Mouse (Mus musculus) hindbrain, embryonic 10.5 days (tissue): Measurements from ENCODE around the gene Hist2h2be. TPM values are rescaled to one million over a fixed set of nuclear protein-coding genes. Genes with fewer than 3 reads are reported as not detected.
A peak's percentile ranks its signal among the peaks of the same experiment; 100 is the strongest.
"Not testable (repeated sequence)": the region's sequence is repeated elsewhere in the genome, so short reads cannot be mapped to it uniquely, and the experiment has no call there.

Experiments used
- DNase-seq: peaks from one replicate; pipeline ENCODE4 v3.0.0-alpha.2; 2017; ENCODE audit warnings: low spot score
- H3K27ac ChIP-seq: fragments of 300-500 bp; sonication (generic); 2 replicates; pipeline ENCODE4 v1.5.1; 2016; ENCODE audit warnings: mild to moderate bottlenecking, moderate library complexity
- H3K27me3 ChIP-seq: fragments of 300-500 bp; sonication (generic); 2 replicates; pipeline ENCODE4 v1.6.1; 2016; ENCODE audit warnings: mild to moderate bottlenecking; ENCODE audit not compliant: poor library complexity, insufficient read depth, severe bottlenecking
- H3K36me3 ChIP-seq: fragments of 300-500 bp; sonication (generic); 2 replicates; pipeline ENCODE4 v1.6.1; 2016; ENCODE audit warnings: mild to moderate bottlenecking, moderate library complexity
- H3K4me1 ChIP-seq: fragments of 300-500 bp; sonication (generic); replicated peaks from 2 replicates; pipeline ENCODE4 v1.6.1; 2016; ENCODE audit warnings: mild to moderate bottlenecking
- H3K4me3 ChIP-seq: fragments of 300-500 bp; sonication (generic); 2 replicates; pipeline ENCODE4 v1.5.1; 2016; ENCODE audit warnings: mild to moderate bottlenecking, moderate library complexity
- H3K9me3 ChIP-seq: fragments of 300-500 bp; sonication (generic); 2 replicates; pipeline ENCODE4 v1.6.1; 2016; ENCODE audit warnings: mild to moderate bottlenecking, moderate library complexity
- WGBS: fragments of 180-500 bp; shearing (Covaris S2); methylation state at CpG from one replicate; pipeline ENCODE4 v1.1.7; 2016; 5-methylcytosine and 5-hydroxymethylcytosine counted together
- polyA plus RNA-seq: library from polyadenylated mRNA; unstranded; fragments of >200 nt; fragmentation: Nextera tagmentation; extraction: Ambion mirVana; gene quantifications from 2 replicates; pipeline ENCODE4 v1.2.1, GENCODE M21; 2016

The Hist2h2be gene
- polyA plus RNA-seq, 1 experiment from 2014 or later: 6.0 TPM

DNA sequence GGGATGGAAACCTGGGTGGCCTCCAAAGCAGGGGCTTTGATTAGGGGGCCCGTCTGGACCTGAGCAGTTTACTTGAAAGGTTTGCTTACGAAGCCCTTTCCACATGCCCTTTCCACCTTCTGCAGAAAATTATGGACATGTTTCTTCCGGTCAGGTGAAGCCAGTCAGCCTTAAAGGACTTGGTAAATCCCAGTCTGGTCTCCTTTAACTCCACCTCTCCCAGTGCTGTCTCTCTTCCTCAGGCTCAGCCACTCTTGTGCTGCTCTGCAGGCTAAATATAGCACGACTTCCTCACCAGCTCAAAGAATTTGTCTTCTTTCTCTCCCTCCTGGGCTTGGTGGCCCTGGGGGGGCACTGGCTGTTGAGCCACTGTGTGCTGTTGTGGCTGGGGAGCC lies 38.5 kb upstream of the Hist2h2be start:
- 33% methylated on average over 4 of the region's 4 CpGs for WGBS
- Histone ChIP-seq H3K27ac (no peak overlapping the region), H3K27me3 (no peaks in the 10 kb centered on the region), H3K4me3 (peak overlapping the region; percentile 64; the same call in 1 of the 2 replicates), H3K4me1 (peaks cover 25% of the 10 kb centered on the region), H3K36me3 (peaks cover 26% of the 10 kb centered on the region), H3K9me3 (no peaks in the 10 kb centered on the region)
- no peak for DNase-seq

DNA sequence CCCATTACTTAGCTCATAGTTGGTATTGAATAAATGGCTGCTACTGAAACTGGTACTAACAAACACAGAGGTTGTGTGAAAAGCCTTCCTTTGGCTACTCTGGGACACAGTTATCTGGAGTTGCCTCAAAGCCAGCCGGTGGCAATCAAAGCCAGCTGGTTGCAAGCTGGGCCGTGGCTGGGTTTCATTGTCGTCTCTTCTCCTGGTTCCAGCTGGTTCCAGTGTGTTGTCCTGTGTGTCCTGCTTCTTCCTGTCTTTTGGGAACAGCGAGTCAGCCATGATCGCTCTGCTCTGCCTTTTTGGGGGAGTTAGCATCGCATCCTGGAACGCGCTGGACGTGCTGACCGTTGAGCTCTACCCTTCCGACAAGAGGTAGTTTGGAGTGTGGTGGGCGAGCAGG lies 27.9 kb upstream of the Hist2h2be start:
- no peak overlapping the region for H3K27ac ChIP-seq

DNA sequence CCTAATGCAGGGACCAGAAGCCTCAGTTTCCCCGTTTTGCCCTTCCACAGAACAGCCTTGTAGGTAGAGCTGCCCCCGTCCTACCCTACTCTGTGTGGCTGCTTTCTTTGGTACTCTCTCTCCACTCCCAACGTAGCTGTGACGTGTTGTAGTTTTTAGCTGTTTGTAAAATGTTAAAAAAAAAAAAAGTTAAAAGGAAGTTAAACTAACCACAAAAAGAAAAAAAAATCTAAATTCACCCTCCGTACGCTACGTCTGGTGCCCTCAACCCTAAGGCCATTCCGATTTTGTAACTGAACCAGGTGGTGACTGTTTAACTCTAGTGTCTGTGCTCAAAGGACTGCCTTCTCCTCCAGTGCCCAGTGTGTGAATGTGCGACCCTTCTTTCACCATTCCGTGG lies 26.0 kb upstream of the Hist2h2be start:
- peaks cover 23% of the 10 kb centered on the region for H3K4me1 ChIP-seq

More for the DNA sequence above, 27.9 kb upstream of the Hist2h2be start:
- no peaks in the 10 kb centered on the region for H3K27me3 ChIP-seq
- peaks cover 19% of the 10 kb centered on the region for H3K4me1 ChIP-seq
- WGBS: 60% methylated on average over 12 of the region's 12 CpGs
- H3K4me3 ChIP-seq: no peak overlapping the region
- peaks cover 5% of the 10 kb centered on the region for H3K9me3 ChIP-seq
- DNase-seq: no peak
- H3K36me3 ChIP-seq: peaks cover 9% of the 10 kb centered on the region; the same call in 1 of the 2 replicates

DNA sequence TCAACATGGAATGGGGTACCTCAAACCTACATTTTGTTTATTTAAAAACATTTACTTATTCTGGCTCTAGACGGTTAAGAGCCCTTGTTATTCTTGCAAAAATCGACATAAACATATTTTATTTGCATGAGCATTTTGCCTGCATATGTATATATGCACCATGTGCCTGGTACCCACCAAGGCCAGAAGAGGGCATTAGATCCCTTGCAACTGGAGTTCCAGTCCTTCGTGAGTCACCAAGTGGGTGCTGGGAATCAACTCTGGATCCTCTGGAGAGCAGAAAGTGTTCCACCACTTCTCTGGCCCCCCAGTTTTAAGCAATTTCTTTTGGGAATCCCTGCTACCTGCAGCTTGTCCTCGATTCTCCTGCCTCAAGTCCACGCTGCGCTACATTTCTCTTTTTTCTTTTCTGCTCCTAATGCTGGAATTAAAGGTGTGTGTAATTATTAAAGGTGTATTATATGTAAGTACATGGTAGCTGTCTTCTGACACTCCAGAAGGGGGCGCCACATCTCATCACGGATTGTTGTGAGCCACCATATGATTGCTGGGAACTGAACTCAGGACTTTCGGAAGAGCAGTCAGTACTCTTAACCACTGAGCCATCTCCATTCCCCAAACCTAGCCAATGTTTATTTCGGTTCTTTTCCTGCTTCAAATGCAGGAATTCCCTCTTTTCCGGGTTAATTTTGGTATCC lies 25.2 kb upstream of the Hist2h2be start:
- peaks cover 5% of the 10 kb centered on the region for H3K9me3 ChIP-seq
- peak overlapping the region; percentile 72; the same call in 1 of the 2 replicates for H3K4me3 ChIP-seq
- peaks cover 7% of the 10 kb centered on the region; the same call in 1 of the 2 replicates for H3K27me3 ChIP-seq
- DNase-seq: no peak
- WGBS: 90% methylated on average over 11 of the region's 11 CpGs
- no peak overlapping the region for H3K27ac ChIP-seq
- H3K4me1 ChIP-seq: peaks cover 23% of the 10 kb centered on the region
- peaks cover 9% of the 10 kb centered on the region; the same call in 1 of the 2 replicates for H3K36me3 ChIP-seq

More for the DNA sequence above, 26.0 kb upstream of the Hist2h2be start:
- WGBS: 92% methylated on average over 10 of the region's 10 CpGs
- Histone ChIP-seq H3K36me3 (peaks cover 9% of the 10 kb centered on the region; the same call in 1 of the 2 replicates), H3K27ac (no peak overlapping the region), H3K4me3 (no peak overlapping the region), H3K9me3 (peaks cover 5% of the 10 kb centered on the region), H3K27me3 (peaks cover 7% of the 10 kb centered on the region; the same call in 1 of the 2 replicates)
- DNase-seq: no peak

GRCm38 (mm10) chr3:96196437-96197128 lies 24.3 kb upstream of the Hist2h2be start:
- H3K9me3 ChIP-seq: peaks cover 5% of the 10 kb centered on the region
- WGBS: 21% methylated on average over 27 of the region's 27 CpGs
- peaks cover 23% of the 10 kb centered on the region for H3K4me1 ChIP-seq
- H3K27ac ChIP-seq: peak overlapping the region; percentile 98
- no peak for DNase-seq
- H3K27me3 ChIP-seq: peaks cover 7% of the 10 kb centered on the region; the same call in 1 of the 2 replicates
- H3K4me3 ChIP-seq: peak overlapping the region; percentile 72
- peaks cover 9% of the 10 kb centered on the region; the same call in 1 of the 2 replicates for H3K36me3 ChIP-seq

GRCm38 (mm10) chr3:96197129-96197749 lies 23.7 kb upstream of the Hist2h2be start:
- Histone ChIP-seq H3K27ac (peak overlapping the region; percentile 98), H3K9me3 (peaks cover 5% of the 10 kb centered on the region), H3K36me3 (peaks cover 9% of the 10 kb centered on the region; the same call in 1 of the 2 replicates), H3K4me1 (peaks cover 23% of the 10 kb centered on the region), H3K4me3 (peak overlapping the region; percentile 72), H3K27me3 (peaks cover 7% of the 10 kb centered on the region; the same call in 1 of the 2 replicates)
- peak; percentile 88 for DNase-seq
- under 1% methylated on average over 50 of the region's 50 CpGs for WGBS

DNA sequence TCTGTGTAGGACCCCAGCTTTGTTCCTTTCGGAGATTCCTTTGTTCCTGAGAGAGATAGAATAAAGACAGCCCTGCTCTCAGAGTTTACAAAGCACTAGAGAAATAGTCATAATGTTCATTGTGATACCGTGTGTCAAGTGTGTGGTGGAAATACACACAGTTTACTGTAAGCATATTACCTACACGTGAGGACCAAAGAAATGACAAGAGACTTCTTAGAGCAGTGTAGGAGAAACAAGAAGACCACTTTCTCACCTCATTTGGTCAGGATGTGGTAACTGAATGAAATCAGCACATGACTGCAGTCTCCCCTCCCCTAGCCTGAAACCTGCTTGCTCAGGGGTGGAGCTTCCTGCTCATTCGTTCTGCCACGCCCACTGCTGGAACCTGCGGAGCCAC lies 22.7 kb upstream of the Hist2h2be start:
- DNase-seq: no peak
- peaks cover 5% of the 10 kb centered on the region for H3K9me3 ChIP-seq
- peaks cover 7% of the 10 kb centered on the region; the same call in 1 of the 2 replicates for H3K27me3 ChIP-seq
- 6% methylated on average over 6 of the region's 6 CpGs for WGBS
- peaks cover 23% of the 10 kb centered on the region for H3K4me1 ChIP-seq
- H3K36me3 ChIP-seq: peaks cover 9% of the 10 kb centered on the region; the same call in 1 of the 2 replicates
- H3K4me3 ChIP-seq: peak overlapping the region; percentile 72
- peak overlapping the region; percentile 98 for H3K27ac ChIP-seq

DNA sequence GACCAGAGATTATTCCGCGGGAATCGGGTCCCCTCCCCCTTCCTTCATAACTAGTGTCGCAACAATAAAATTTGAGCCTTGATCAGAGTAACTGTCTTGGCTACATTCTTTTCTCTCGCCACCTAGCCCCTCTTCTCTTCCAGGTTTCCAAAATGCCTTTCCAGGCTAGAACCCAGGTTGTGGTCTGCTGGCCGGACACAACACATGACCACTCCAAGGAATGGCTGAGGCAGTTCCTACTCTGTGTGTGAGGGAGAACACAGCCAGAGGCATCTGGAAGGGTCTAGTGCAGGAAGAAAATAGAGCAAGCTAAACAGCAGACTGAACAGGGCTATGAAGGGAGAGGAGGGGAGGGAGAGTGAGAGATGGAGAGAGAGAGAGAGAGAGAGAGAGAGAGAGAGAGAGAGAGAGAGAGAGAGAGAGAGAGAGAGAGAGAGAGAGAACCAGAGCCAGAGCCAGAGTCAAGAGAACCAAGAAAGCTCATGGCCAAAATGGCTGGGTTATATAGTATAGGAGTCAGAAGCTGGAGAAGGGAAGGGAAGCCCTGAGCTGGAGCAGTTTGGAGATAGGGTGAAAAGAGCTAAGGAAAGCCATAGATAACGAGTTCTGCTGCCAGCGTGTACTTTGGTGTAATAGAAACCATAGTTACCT lies 22.2 kb upstream of the Hist2h2be start:
- 31% methylated on average over 8 of the region's 8 CpGs for WGBS
- H3K36me3 ChIP-seq, H3K4me3 ChIP-seq, H3K27me3 ChIP-seq, DNase-seq, H3K9me3 ChIP-seq: not testable (repeated sequence)
- H3K27ac ChIP-seq: 0 out of 2 replicates have a peak overlapping the region, but pooled peaks have one; percentile 35
- H3K4me1 ChIP-seq: peaks cover 20% of the 10 kb centered on the region

- Histone ChIP-seq H3K4me3 (no peak overlapping the region), H3K4me1 (peaks cover 20% of the 10 kb centered on the region), H3K36me3 (peaks cover 9% of the 10 kb centered on the region; the same call in 1 of the 2 replicates), H3K9me3 (peaks cover 5% of the 10 kb centered on the region), H3K27me3 (peaks cover 7% of the 10 kb centered on the region; the same call in 1 of the 2 replicates), H3K27ac (no peak overlapping the region)
- WGBS: 73% methylated on average over 2 of the region's 2 CpGs
- DNase-seq: no peak
These were observed 21.2 kb upstream of the Hist2h2be start for GRCm38 (mm10) chr3:96199731-96200130.

- Histone ChIP-seq H3K4me1 (peaks cover 6% of the 10 kb centered on the region), H3K4me3 (no peak overlapping the region), H3K9me3 (no peaks in the 10 kb centered on the region), H3K27me3 (no peaks in the 10 kb centered on the region), H3K27ac (no peak overlapping the region), H3K36me3 (no peaks in the 10 kb centered on the region)
- no peak for DNase-seq
- 89% methylated on average over 3 of the region's 3 CpGs for WGBS
These were observed 13.1 kb upstream of the Hist2h2be start for GRCm38 (mm10) chr3:96207819-96208218.

GRCm38 (mm10) chr3:96209242-96209641 lies 11.7 kb upstream of the Hist2h2be start:
- Histone ChIP-seq H3K36me3 (no peaks in the 10 kb centered on the region), H3K27me3 (no peaks in the 10 kb centered on the region), H3K4me3 (no peak overlapping the region; the same call in 1 of the 2 replicates), H3K4me1 (peaks cover 6% of the 10 kb centered on the region), H3K27ac (no peak overlapping the region), H3K9me3 (no peaks in the 10 kb centered on the region)
- DNase-seq: peak; percentile 20
- WGBS: 23% methylated on average over 15 of the region's 15 CpGs

- peaks cover 4% of the 10 kb centered on the region; the same call in 1 of the 2 replicates for H3K27me3 ChIP-seq
- H3K4me3 ChIP-seq: peak overlapping the region; percentile 68
- H3K4me1 ChIP-seq: peaks cover 53% of the 10 kb centered on the region
- no peaks in the 10 kb centered on the region for H3K36me3 ChIP-seq
- under 1% methylated on average over 12 of the region's 12 CpGs for WGBS
- peak; percentile 49 for DNase-seq
- H3K27ac ChIP-seq: peak overlapping the region; percentile 97
- no peaks in the 10 kb centered on the region for H3K9me3 ChIP-seq
These were observed 1.7 kb upstream of the Hist2h2be start for GRCm38 (mm10) chr3:96219191-96219641.
